Mouse (Mus musculus) lung, postnatal 0 days (tissue): ENCODE measurements at regions not wholly inside any gene's neighbourhood (a gene's known extent, or its start where the extent isn't known, plus 50 kb on each side); places are given as distances from the start of the nearest gene placed in this dataset.

Source experiments
- ATAC-seq: fragments of 200-750 bp; cut with Nextera tagmentation; 2 replicates; pipeline ENCODE4 v1.8.0; 2017; ENCODE audit warnings: moderate library complexity
- DNase-seq: peaks from one replicate; pipeline ENCODE4 v3.0.0-alpha.2; 2016; ENCODE audit warnings: low spot score
- H3K27ac ChIP-seq: fragments of 300-500 bp; sonication (generic); 2 replicates; pipeline ENCODE4 v1.5.1; 2014; ENCODE audit warnings: antibody characterized with exemption, mild to moderate bottlenecking, low read length, mixed read lengths
- H3K27me3 ChIP-seq: fragments of 300-500 bp; sonication (generic); replicated peaks from 2 replicates; pipeline ENCODE4 v1.6.1; 2014; ENCODE audit warnings: low read length, mixed read lengths; ENCODE audit not compliant: insufficient read depth
- H3K36me3 ChIP-seq: fragments of 300-500 bp; sonication (generic); 2 replicates; pipeline ENCODE4 v1.6.1; 2014; ENCODE audit warnings: low read length, mixed read lengths; ENCODE audit not compliant: insufficient read depth
- H3K4me1 ChIP-seq: fragments of 300-500 bp; sonication (generic); 2 replicates; pipeline ENCODE4 v1.6.1; 2014; ENCODE audit warnings: antibody characterized with exemption, low read depth, low read length, mixed read lengths; ENCODE audit not compliant: insufficient read depth
- H3K4me2 ChIP-seq: fragments of 300-500 bp; sonication (generic); replicated peaks from 2 replicates; pipeline ENCODE4 v1.6.1; 2014; ENCODE audit warnings: low read depth, mild to moderate bottlenecking, low read length, moderate library complexity, mixed read lengths
- H3K4me3 ChIP-seq: fragments of 300-500 bp; sonication (generic); 2 replicates; pipeline ENCODE4 v1.5.1; 2014; ENCODE audit warnings: low read depth, low read length
- H3K9ac ChIP-seq: fragments of 300-500 bp; sonication (generic); replicated peaks from 2 replicates; pipeline ENCODE4 v1.6.1; 2014; ENCODE audit warnings: low read depth, mild to moderate bottlenecking
- H3K9me3 ChIP-seq: fragments of 300-500 bp; sonication (generic); 2 replicates; pipeline ENCODE4 v1.6.1; 2016; ENCODE audit warnings: low read length, mixed read lengths
- CTCF ChIP-seq: IDR thresholded peaks from 2 replicates; pipeline ENCODE4 v1.5.1; 2016; ENCODE audit warnings: antibody characterized with exemption, mild to moderate bottlenecking
- EP300 ChIP-seq: IDR thresholded peaks from 2 replicates; pipeline ENCODE4 v1.6.1; 2016; ENCODE audit warnings: antibody characterized with exemption, mild to moderate bottlenecking, control low read depth
- WGBS: fragments of 180-500 bp; shearing (Covaris S2); extraction: QIAGEN DNeasy Blood & Tissue Kit; methylation state at CpG from one replicate; pipeline ENCODE4 v1.1.7; 2014; 5-methylcytosine and 5-hydroxymethylcytosine counted together

DNA sequence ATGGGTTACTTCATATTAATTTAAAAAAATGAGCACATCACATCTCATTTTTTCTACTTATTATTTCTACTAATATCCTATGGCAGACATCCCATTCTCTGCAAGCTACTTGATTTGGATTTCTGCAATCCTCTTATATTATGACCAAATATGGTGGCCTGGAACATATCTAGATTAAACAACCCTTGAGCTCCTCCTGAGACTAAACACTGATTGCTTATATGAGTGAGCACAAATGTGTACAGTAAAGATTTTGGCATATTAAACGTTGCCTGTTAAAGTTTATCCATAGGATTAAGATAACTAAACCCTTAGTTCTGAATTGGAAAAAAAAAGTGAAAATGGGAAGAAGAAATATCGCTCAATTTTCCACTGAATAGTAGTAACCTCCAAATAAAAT is 263.6 kb downstream of the Phf14 start:
- Histone ChIP-seq H3K27me3 (no peaks in the 10 kb centered on the region), H3K4me3 (no peak overlapping the region), H3K4me1 (no peaks in the 10 kb centered on the region), H3K9ac (no peak overlapping the region), H3K9me3 (no peaks in the 10 kb centered on the region), H3K36me3 (no peaks in the 10 kb centered on the region), H3K4me2 (no peak overlapping the region), H3K27ac (no peak overlapping the region)
- DNase-seq, result no peak
- TF ChIP-seq EP300 (no peak), CTCF (no peak)
- ATAC-seq, result no peak
- 55% methylated on average over 2 of the region's 2 CpGs for WGBS

DNA sequence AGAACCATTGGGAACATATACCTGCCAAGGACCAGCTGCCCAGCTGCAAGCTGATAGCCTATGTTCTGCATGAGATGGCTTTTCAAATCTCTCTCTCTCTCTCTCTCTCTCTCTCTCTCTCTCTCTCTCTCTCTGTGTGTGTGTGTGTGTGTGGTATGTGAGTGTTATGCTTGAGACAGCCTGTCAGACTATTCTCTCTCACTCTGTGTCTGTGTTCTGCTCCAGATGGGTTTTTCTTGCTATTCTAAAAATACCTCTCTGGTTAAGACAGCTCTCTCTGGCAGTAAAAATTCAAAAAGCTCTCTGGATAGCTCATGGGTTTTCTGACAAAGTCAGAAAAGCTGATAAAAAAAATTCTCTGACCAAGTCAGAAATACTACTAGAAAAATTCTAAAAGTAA is 270.4 kb downstream of the Phf14 start:
- Histone ChIP-seq H3K27me3 (no peaks in the 10 kb centered on the region), H3K4me3 (no peak overlapping the region), H3K9ac (no peak overlapping the region), H3K4me2 (no peak overlapping the region), H3K27ac (no peak overlapping the region), H3K9me3 (no peaks in the 10 kb centered on the region), H3K4me1 (no peaks in the 10 kb centered on the region), H3K36me3 (no peaks in the 10 kb centered on the region)
- TF ChIP-seq EP300, result no peak
- TF ChIP-seq CTCF, result no peak
- ATAC-seq, result no peak
- no peak for DNase-seq

DNA sequence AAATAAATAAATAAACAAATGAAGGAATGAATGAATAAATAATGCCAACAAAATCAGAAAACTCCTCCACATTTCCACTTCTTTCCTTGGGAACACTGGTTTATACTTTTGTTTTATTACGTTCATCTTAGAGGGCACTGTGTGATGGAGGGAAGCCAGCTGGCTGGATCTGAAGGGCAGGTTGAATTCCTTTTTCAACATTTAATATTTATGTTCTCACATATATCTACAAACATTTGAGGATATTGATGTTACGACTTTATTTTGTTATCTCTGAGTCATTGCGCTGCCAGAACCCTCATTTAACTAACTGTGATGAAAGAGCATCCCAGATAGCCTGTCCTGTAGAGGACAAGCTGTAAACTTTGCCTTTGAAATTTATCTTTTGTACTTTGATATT is 273.3 kb downstream of the Phf14 start:
- ATAC-seq (no peak), DNase-seq (no peak)
- no peak overlapping the region for H3K4me2 ChIP-seq
- H3K27ac ChIP-seq, result no peak overlapping the region
- H3K36me3 ChIP-seq, result no peaks in the 10 kb centered on the region
- TF ChIP-seq CTCF (no peak), EP300 (no peak)
- 54% methylated on average over 3 of the region's 3 CpGs for WGBS
- no peaks in the 10 kb centered on the region for H3K9me3 ChIP-seq
- H3K4me3 ChIP-seq, result no peak overlapping the region
- H3K4me1 ChIP-seq, result no peaks in the 10 kb centered on the region
- no peaks in the 10 kb centered on the region for H3K27me3 ChIP-seq
- H3K9ac ChIP-seq, result no peak overlapping the region

DNA sequence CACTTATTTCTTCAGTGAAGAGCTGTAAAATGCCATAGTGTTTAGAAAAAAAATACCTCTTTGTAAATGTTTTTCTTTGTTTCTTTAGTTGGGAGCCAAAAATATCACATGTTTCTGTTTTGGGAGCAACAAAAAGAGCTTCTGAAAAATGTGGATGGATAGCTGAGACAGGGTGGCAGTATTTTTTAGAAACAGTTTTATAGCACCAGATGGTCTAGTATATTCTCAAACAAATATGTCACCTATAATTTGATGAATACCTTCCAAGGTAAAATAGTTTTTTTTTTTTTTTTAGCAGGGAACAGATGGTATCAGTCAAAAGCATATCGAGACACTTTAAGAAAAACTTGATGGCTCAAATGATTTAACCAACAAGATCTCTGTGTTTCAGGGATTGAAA is 302.6 kb downstream of the Phf14 start:
- Histone ChIP-seq H3K9me3 (no peaks in the 10 kb centered on the region), H3K36me3 (no peaks in the 10 kb centered on the region), H3K4me2 (no peak overlapping the region), H3K4me3 (no peak overlapping the region), H3K27me3 (no peaks in the 10 kb centered on the region), H3K4me1 (no peaks in the 10 kb centered on the region), H3K9ac (no peak overlapping the region), H3K27ac (no peak overlapping the region)
- peak; percentile 1 for DNase-seq
- no peak for ATAC-seq
- TF ChIP-seq CTCF (no peak), EP300 (no peak)
- WGBS, result 59% methylated on average over 1 of the region's 1 CpGs

DNA sequence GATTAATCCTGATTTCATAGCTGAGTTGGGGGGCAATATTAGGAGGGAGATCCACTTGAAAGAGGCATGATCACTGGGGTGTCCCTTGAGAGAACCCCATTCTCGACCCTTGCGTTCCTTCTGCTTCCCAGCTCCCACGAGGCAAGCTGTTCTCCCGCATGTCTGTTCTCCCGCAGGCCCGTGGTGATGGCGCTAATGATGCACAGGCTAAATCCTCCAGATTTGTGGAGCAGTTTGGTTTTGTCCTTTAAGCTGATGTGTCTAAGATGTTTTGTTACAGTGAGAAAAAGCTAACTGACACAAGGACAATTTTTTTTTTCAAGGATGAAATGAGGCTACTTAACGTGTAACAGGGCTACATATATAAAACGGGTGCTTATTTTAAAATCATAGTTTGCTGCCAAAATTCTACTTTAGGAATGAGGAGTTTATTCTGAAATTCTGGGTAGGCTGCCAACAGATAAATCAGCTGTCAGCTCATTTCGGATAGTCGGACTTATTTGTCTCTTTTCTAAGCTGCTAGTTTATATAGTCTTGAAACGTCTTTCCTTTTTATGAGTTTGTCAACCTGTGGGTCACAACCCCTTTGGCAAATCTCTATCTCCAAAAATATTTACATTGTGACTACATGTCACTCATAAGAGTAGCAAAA is 307.0 kb downstream of the Phf14 start:
- Histone ChIP-seq H3K9ac (no peak overlapping the region), H3K9me3 (no peaks in the 10 kb centered on the region), H3K4me2 (no peak overlapping the region), H3K4me1 (no peaks in the 10 kb centered on the region), H3K36me3 (no peaks in the 10 kb centered on the region), H3K27me3 (no peaks in the 10 kb centered on the region), H3K27ac (no peak overlapping the region), H3K4me3 (no peak overlapping the region)
- 64% methylated on average over 12 of the region's 12 CpGs for WGBS
- DNase-seq (peak; percentile 22), ATAC-seq (no peak)
- TF ChIP-seq CTCF (no peak), EP300 (no peak)

DNA sequence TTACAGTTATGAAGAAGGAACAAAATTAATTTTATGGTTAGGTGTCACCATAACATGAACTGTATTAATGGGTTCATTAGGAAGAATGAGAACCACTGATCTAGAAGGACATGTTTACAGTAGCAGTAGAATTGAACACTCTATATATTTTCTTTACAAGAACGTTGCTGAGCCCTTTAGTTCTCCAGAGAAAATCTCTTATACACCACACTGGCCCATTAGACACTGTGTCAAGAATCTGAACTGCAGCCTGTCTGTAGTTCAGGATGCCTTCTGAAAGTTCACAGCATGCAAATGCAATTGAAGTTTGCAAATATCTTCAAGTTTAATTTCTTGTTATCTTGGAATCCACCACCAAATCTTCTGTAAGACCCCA is 307.6 kb downstream of the Phf14 start:
- DNase-seq, result no peak

DNA sequence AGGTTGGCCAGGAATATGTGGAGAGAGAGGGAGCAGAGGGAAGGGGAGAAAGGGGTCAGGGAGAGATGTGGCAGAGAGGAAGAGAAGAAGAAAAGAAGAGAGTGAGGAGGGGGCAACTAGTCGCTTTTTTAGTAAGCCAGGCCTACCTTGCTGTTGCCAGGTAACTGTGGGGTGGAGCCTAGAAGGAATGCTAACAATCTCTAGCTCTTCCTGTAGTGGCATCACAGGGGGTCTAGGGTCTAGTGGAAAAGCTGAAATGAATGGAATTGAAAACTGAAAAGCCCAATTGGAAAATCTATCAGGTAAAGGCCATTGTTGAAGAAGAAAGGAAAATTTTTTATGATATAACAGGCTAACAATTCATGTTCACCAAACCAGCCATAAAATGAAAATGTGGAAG is 336.5 kb downstream of the Phf14 start:
- 17% methylated on average over 1 of the region's 1 CpGs for WGBS
- Histone ChIP-seq H3K36me3 (no peaks in the 10 kb centered on the region), H3K9ac (no peak overlapping the region), H3K4me1 (no peaks in the 10 kb centered on the region), H3K4me3 (no peak overlapping the region), H3K27me3 (no peaks in the 10 kb centered on the region), H3K27ac (no peak overlapping the region), H3K9me3 (no peaks in the 10 kb centered on the region), H3K4me2 (no peak overlapping the region)
- no peak for TF ChIP-seq EP300
- no peak for TF ChIP-seq CTCF
- ATAC-seq (no peak), DNase-seq (no peak)

More for the DNA sequence above, 307.6 kb downstream of the Phf14 start:
- Histone ChIP-seq H3K4me1 (no peaks in the 10 kb centered on the region), H3K9me3 (no peaks in the 10 kb centered on the region), H3K27ac (no peak overlapping the region), H3K4me3 (no peak overlapping the region), H3K9ac (no peak overlapping the region), H3K4me2 (no peak overlapping the region), H3K36me3 (no peaks in the 10 kb centered on the region), H3K27me3 (no peaks in the 10 kb centered on the region)
- 27% methylated on average over 1 of the region's 1 CpGs for WGBS
- ATAC-seq, result no peak
- TF ChIP-seq EP300 (no peak), CTCF (no peak)
